Mouse (Mus musculus) hindbrain, embryonic 10.5 days (tissue): ENCODE data around the gene Fat2. TPM values are rescaled to one million over a fixed set of nuclear protein-coding genes. Genes with fewer than 3 reads are reported as not detected.

Experiments used
- DNase-seq: peaks from one replicate; pipeline ENCODE4 v3.0.0-alpha.2; 2017; ENCODE audit warnings: low spot score
- H3K27ac ChIP-seq: fragments of 300-500 bp; sonication (generic); 2 replicates; pipeline ENCODE4 v1.5.1; 2016; ENCODE audit warnings: mild to moderate bottlenecking, moderate library complexity
- H3K27me3 ChIP-seq: fragments of 300-500 bp; sonication (generic); 2 replicates; pipeline ENCODE4 v1.6.1; 2016; ENCODE audit warnings: mild to moderate bottlenecking; ENCODE audit not compliant: poor library complexity, insufficient read depth, severe bottlenecking
- H3K36me3 ChIP-seq: fragments of 300-500 bp; sonication (generic); 2 replicates; pipeline ENCODE4 v1.6.1; 2016; ENCODE audit warnings: mild to moderate bottlenecking, moderate library complexity
- H3K4me1 ChIP-seq: fragments of 300-500 bp; sonication (generic); replicated peaks from 2 replicates; pipeline ENCODE4 v1.6.1; 2016; ENCODE audit warnings: mild to moderate bottlenecking
- H3K4me3 ChIP-seq: fragments of 300-500 bp; sonication (generic); 2 replicates; pipeline ENCODE4 v1.5.1; 2016; ENCODE audit warnings: mild to moderate bottlenecking, moderate library complexity
- H3K9me3 ChIP-seq: fragments of 300-500 bp; sonication (generic); 2 replicates; pipeline ENCODE4 v1.6.1; 2016; ENCODE audit warnings: mild to moderate bottlenecking, moderate library complexity
- WGBS: fragments of 180-500 bp; shearing (Covaris S2); methylation state at CpG from one replicate; pipeline ENCODE4 v1.1.7; 2016; 5-methylcytosine and 5-hydroxymethylcytosine counted together
- polyA plus RNA-seq: library from polyadenylated mRNA; unstranded; fragments of >200 nt; fragmentation: Nextera tagmentation; extraction: Ambion mirVana; gene quantifications from 2 replicates; pipeline ENCODE4 v1.2.1, GENCODE M21; 2016

The Fat2 gene
- polyA plus RNA-seq, 1 experiment from 2014 or later: 0.01 TPM

DNA sequence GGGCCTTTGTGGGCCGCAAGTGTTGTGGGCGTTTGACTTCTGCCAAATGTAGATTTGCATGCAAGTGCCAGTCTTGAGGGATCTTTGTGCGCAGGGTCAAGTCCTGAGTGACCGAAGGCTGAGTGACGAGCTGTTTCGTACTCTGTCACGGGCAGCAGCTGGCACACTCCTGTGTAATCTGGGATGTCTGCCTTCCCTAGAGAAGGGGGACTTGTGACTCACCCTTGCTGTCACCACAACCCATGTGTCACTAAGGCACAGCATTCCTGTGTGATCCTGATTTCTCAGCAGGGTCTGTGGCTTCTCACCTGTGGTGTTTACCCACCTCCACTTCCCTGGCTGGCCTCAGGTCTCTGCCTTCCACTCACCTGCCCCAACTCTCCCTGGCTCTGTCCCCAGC, 118.5 kb downstream of the Fat2 start:
- Histone ChIP-seq H3K4me1 (no peaks in the 10 kb centered on the region), H3K36me3 (peaks cover 36% of the 10 kb centered on the region), H3K27me3 (no peaks in the 10 kb centered on the region), H3K4me3 (no peak overlapping the region), H3K27ac (no peak overlapping the region), H3K9me3 (0 out of 2 replicates have a peak, but pooled peaks cover under 1% of the 10 kb centered on the region)
- 94% methylated on average over 7 of the region's 7 CpGs for WGBS
- no peak for DNase-seq

DNA sequence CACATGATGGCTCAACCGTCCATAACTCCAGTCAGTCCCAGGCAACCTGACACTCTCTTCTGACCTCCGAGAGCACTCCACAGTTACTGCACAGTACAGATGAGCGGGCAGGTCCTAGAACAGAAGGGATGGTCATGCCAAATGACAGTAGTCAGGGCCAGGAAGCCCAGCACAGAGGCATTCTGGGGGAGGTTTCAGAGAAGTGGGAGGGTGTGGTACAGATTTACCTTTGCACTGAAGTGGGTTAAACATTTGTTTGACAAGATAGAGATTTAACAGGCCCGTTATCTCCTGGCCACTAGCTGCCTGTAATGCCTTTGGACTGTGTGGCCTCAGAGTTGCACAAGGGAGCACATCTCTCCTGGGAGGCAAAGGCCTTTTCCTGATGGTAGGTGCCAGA, 118.9 kb downstream of the Fat2 start:
- H3K36me3 ChIP-seq: peaks cover 34% of the 10 kb centered on the region
- no peak overlapping the region for H3K4me3 ChIP-seq
- H3K9me3 ChIP-seq: peaks cover 5% of the 10 kb centered on the region; the same call in 1 of the 2 replicates
- H3K27ac ChIP-seq: no peak overlapping the region
- no peaks in the 10 kb centered on the region for H3K27me3 ChIP-seq
- WGBS: 85% methylated on average over 4 of the region's 4 CpGs
- no peaks in the 10 kb centered on the region for H3K4me1 ChIP-seq
- no peak for DNase-seq

DNA sequence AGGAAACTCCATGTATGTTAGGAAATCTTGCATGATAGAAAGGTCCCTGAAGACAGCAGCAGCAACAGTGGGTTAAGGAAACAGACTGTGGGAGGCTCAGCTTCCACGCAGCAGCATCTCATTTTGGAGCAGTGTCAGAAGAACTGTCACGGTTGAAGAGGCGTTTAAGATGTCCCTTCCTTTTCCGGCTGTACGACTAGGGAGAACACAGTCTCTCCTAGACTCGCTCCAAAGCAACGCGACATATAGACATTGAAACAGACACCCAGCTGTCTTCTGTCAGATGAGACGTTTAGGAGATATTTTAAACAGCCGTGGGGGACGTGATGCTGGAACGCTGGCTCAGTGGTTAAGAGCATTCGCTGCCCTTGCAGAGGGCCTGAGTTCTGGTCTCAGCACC, 119.5 kb downstream of the Fat2 start:
- WGBS: 86% methylated on average over 13 of the region's 13 CpGs
- H3K4me1 ChIP-seq: no peaks in the 10 kb centered on the region
- no peak for DNase-seq
- no peak overlapping the region for H3K27ac ChIP-seq
- peaks cover 5% of the 10 kb centered on the region; the same call in 1 of the 2 replicates for H3K9me3 ChIP-seq
- H3K27me3 ChIP-seq: no peaks in the 10 kb centered on the region
- H3K36me3 ChIP-seq: peaks cover 30% of the 10 kb centered on the region
- no peak overlapping the region for H3K4me3 ChIP-seq

DNA sequence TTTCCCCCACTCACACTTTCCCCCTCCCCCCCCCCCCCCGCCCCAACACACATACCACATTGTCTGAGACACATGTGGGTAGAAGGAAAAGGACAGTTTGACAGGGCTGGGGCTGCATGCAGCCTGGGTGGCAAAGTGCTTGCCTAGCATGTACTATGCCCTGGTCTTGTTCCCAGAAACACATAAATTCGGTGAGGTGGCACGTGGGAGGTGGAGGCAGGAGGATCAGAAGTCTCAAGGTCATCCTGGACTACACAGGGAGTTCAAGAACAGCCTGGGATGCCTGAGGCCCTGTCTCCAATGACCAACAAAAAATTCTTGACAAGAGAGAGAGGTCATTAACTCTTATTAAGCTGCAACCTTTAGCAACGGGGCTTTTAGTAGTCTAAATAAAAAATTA, 120.3 kb downstream of the Fat2 start:
- peaks cover 5% of the 10 kb centered on the region; the same call in 1 of the 2 replicates for H3K9me3 ChIP-seq
- H3K4me3 ChIP-seq: no peak overlapping the region
- 71% methylated on average over 4 of the region's 4 CpGs for WGBS
- peaks cover 4% of the 10 kb centered on the region for H3K4me1 ChIP-seq
- H3K36me3 ChIP-seq: peaks cover 22% of the 10 kb centered on the region
- DNase-seq: no peak
- H3K27me3 ChIP-seq: no peaks in the 10 kb centered on the region
- H3K27ac ChIP-seq: no peak overlapping the region

DNA sequence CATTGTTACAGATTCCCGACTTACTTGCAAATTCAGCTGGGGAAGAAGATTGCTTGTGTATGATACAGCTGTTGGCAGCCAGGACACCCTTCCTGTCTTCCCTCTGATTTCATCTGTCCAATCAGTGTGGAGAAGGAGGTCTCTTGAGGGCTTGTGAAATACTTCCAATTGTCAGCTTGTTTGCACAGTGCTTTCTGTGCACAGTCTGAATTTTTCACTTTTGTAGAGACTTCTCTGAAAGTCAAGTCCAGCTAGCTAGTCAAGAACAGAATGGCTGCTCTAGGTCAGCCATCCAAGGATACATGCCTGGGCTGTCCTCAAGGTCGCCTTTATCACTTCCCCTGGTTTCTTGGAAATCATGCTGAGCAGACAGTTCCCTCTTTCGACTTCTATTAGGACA, 121.4 kb downstream of the Fat2 start:
- Histone ChIP-seq H3K4me3 (no peak overlapping the region), H3K36me3 (peaks cover 15% of the 10 kb centered on the region), H3K27me3 (no peaks in the 10 kb centered on the region), H3K27ac (no peak overlapping the region), H3K9me3 (peaks cover 5% of the 10 kb centered on the region; the same call in 1 of the 2 replicates), H3K4me1 (peaks cover 11% of the 10 kb centered on the region)
- 88% methylated on average over 3 of the region's 3 CpGs for WGBS
- DNase-seq: no peak

DNA sequence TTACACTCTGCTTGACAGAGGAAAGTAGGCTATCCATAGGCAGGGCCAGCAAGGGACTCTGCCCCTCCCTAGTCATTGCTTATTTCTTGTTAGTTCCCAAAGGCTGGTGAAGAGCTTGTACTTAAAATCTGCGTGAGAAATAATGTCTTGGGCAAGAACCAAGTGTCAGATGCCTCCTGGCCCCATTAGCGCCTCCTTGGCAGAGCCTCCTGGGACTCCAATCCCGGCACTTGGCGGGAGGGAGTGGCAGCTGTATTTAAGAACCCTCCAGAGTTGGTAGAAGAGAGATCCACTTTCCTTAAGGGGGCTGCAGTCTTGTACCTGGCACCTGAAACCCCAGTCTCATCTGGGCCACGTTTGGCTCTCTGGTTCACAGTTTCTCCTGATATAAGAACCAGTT, 122.2 kb downstream of the Fat2 start:
- no peak for DNase-seq
- H3K4me1 ChIP-seq: peaks cover 17% of the 10 kb centered on the region
- peaks cover 7% of the 10 kb centered on the region for H3K36me3 ChIP-seq
- H3K9me3 ChIP-seq: peaks cover 5% of the 10 kb centered on the region; the same call in 1 of the 2 replicates
- no peak overlapping the region for H3K27ac ChIP-seq
- no peaks in the 10 kb centered on the region for H3K27me3 ChIP-seq
- 87% methylated on average over 5 of the region's 5 CpGs for whole genome bisulfite sequencing
- no peak overlapping the region for H3K4me3 ChIP-seq

DNA sequence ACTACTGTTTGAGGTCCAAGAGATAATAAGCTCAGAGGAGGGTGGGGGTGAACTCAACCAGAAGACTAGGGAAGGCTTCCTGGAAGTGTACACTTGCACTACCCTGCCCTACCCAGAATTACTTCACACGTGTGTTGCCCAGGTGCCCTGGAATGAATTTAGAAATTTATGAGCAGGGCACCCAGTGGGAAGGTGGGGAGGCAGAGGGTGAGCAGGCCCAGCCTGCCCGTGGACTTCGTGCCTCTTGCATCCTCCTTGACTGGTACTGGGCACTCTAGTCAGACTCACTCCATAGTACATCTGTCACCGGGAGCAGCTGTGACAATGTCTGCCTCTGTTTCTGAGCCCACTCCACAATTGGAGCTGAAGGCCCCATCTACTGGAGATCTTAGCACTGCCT, 122.8 kb downstream of the Fat2 start:
- H3K4me3 ChIP-seq: no peak overlapping the region
- no peak for DNase-seq
- H3K4me1 ChIP-seq: peaks cover 17% of the 10 kb centered on the region
- H3K27ac ChIP-seq: no peak overlapping the region
- H3K27me3 ChIP-seq: no peaks in the 10 kb centered on the region
- peaks cover 3% of the 10 kb centered on the region for H3K36me3 ChIP-seq
- peaks cover 5% of the 10 kb centered on the region; the same call in 1 of the 2 replicates for H3K9me3 ChIP-seq
- 93% methylated on average over 4 of the region's 4 CpGs for WGBS

DNA sequence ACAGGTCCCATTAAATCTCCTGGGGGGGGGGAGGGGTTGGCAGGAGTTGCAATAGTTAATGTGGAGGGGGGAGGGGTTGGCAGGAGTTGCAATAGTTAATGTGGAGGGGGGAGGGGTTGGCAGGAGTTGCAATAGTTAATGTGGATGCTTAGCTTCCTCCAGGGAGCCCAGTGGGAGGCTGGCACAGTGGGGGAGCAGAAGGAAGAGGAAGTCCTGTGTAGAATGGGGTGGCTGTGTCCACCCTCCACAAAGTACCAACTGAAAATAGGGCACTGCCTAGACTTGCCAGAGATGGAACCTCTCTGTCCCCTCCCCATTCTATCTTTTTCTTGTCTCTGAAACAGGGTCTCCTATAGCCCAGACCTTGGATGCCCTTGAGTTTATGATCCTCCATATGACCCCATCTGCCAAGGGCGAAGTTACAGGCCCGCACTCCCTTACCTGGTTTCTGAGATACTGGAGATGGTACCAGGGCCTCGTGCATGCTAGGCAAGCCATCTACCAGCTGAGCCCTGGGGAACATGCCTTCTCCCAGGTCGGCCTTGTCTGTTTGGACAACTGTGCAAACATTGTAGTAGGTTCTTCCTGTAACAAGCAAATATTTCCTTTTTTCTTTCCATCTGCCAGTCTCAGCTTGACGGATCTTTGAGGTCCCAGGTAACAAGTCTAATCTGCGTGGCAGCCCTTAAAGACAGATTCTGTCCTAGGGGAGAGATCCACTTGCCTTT, 126.6 kb downstream of the Fat2 start:
- H3K27me3 ChIP-seq: no peaks in the 10 kb centered on the region
- peaks cover 5% of the 10 kb centered on the region; the same call in 1 of the 2 replicates for H3K9me3 ChIP-seq
- H3K36me3 ChIP-seq: peaks cover 3% of the 10 kb centered on the region
- no peak for DNase-seq
- no peak overlapping the region for H3K27ac ChIP-seq
- H3K4me1 ChIP-seq: peaks cover 32% of the 10 kb centered on the region
- 76% methylated on average over 6 of the region's 6 CpGs for WGBS
- no peak overlapping the region for H3K4me3 ChIP-seq

DNA sequence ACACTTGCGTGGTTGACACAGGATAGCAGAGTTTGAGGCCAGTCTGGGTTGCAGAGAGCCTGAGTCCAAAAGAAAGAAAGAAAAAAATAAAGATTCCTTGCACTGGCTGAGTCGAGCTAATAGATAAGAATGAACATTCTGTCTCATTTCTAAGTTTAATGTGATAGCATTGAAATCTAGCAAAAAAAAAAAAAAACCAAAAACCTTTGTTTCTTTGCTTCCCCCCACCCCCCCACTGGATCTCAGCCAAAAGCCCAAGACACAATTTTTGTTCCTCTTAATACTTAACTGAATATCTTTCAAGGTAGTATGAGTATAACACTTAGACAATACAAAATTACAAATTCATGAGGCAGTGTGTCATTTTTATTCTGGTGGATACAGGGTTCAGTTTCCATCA, 127.3 kb downstream of the Fat2 start:
- no peak for DNase-seq
- no peak overlapping the region for H3K4me3 ChIP-seq
- no peaks in the 10 kb centered on the region for H3K27me3 ChIP-seq
- H3K27ac ChIP-seq: no peak overlapping the region
- 83% methylated on average over 2 of the region's 2 CpGs for WGBS
- peaks cover 38% of the 10 kb centered on the region for H3K4me1 ChIP-seq
- H3K9me3 ChIP-seq: peaks cover 5% of the 10 kb centered on the region; the same call in 1 of the 2 replicates
- peaks cover 3% of the 10 kb centered on the region for H3K36me3 ChIP-seq

DNA sequence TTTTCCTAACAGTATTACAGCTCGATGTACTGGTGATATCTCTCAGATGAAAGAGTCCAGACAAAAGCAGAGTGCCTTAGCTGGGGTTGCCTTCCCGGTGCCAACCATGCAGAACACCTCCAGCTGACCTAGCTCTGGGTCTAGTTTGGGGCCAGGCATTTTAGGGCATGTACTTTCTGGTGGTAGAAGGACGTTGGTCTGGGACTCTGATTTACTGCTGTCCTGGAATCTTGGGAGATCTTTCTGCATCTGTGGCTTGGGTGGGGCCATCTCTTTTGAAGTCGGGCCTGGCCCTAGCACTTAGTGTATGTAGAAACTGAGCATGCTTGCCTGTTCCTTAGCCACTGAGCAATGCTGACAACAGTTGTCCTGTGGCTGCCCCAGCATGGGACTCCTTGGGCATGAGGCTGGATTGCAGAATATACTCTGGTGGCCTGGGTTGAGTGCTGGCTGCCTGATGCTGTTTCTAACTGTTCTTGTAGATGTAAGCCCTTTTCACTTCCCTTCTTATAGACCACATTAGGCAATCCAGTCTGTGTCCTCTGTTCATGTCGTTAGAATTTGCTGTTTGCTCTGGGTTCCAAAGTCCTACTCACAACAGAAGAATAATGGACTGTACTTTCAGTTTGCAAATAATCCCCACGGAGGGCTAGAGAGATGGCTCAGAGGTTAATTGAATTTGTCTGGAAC, 128.2 kb downstream of the Fat2 start:
- WGBS: 72% methylated on average over 6 of the region's 6 CpGs
- Histone ChIP-seq H3K4me3 (no peak overlapping the region), H3K4me1 (peaks cover 38% of the 10 kb centered on the region), H3K27me3 (no peaks in the 10 kb centered on the region), H3K27ac (no peak overlapping the region), H3K36me3 (peaks cover 3% of the 10 kb centered on the region; the same call in 1 of the 2 replicates), H3K9me3 (peaks cover 5% of the 10 kb centered on the region; the same call in 1 of the 2 replicates)
- no peak for DNase-seq

DNA sequence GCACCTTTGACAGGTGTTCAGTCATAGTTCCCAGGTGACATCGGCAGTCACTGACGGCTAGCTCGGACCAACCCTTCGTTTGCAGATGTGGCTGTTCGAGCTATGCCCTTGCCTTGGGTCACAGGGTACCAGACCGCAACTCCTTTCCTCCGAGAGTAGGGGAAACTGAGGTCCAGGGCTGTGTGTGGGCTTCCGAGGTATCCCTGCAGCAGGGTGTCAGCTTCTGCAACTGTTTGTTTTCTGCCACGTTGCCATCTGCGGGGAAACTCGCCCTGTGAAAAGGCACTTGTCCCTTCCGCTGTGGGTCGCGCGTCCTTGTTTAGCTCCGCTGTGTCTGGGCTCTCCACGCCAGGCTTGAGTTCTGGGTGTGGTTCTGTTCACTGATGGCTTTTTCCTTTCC, 131.8 kb downstream of the Fat2 start:
- Histone ChIP-seq H3K36me3 (no peaks in the 10 kb centered on the region), H3K27ac (peak overlapping the region; percentile 86), H3K27me3 (no peaks in the 10 kb centered on the region), H3K9me3 (no peaks in the 10 kb centered on the region), H3K4me1 (peaks cover 23% of the 10 kb centered on the region), H3K4me3 (peak overlapping the region; percentile 76)
- WGBS: 8% methylated on average over 17 of the region's 17 CpGs
- no peak for DNase-seq

DNA sequence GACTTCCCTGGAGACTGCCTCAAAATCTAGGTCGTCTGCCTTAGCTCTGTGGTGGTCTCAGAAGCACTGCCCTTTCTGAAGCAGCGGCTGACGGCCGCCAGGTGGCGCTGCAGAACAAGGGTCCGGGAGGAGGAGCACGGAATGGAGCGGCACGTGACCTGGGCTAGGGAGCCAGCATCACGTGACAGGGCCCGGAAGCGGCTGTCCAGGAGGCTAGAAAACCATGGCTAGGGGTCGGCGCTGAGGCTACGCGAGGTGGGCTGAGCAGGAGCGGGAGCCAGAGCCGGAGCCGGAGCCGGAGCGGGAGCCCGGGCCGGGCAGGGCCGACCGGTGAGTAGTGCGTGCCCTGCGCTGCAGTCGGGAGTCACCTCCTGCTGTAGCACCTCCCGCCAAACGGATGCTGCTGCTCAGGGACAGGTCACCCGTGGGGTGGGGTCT, 132.2 kb downstream of the Fat2 start, which contains the start of gene Slc36a1:
Gene Slc36a1 (plus strand): TSS at position 192 of the 438 bp plus-strand sequence.
- peak within 1 kb of the TSS; percentile 76 for H3K4me3 ChIP-seq
- peak; percentile 96 for DNase-seq
- under 1% methylated on average over 31 of the region's 31 CpGs for WGBS
- H3K27ac ChIP-seq: peak within 1 kb of the TSS; percentile 86
- H3K36me3 ChIP-seq: no peaks in the 10 kb centered on the region
- H3K9me3 ChIP-seq: no peaks in the 10 kb centered on the region
- H3K4me1 ChIP-seq: peaks cover 21% of the 10 kb centered on the region
- H3K27me3 ChIP-seq: no peaks in the 10 kb centered on the region
